Mouse (Mus musculus): ENCODE results near the gene Pklr.
"Not testable (repeated sequence)": the region's sequence is repeated elsewhere in the genome, so short reads cannot be mapped to it uniquely, and the experiment has no call there.

Gene Pklr

GRCm38 (mm10) chr3:89125981-89126380 lies 10.0 kb upstream of the Pklr start:
- no peak for DNase-seq

- no peak for DNase-seq
These were observed 6.0 kb upstream of the Pklr start for GRCm38 (mm10) chr3:89129908-89130307.

DNA sequence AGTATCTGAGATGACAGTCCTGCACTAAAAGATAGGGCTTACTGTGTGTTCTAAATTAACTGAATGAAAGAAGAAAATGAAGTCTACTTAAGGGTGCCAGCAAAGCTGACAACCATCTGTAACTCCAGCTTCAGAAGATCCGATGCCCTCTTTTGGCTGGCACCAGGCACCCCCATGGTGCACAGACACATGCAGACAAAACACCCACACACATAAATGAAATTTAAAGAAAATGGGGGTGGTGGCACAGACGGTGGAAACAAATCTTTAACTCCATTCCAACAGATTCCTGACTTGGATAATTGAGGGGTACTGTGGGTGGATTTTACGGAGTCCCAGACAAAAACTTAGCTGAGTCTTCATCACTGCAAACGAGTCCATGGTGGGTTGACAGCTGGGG lies 4.1 kb upstream of the Pklr start:
- no peak for DNase-seq

DNA sequence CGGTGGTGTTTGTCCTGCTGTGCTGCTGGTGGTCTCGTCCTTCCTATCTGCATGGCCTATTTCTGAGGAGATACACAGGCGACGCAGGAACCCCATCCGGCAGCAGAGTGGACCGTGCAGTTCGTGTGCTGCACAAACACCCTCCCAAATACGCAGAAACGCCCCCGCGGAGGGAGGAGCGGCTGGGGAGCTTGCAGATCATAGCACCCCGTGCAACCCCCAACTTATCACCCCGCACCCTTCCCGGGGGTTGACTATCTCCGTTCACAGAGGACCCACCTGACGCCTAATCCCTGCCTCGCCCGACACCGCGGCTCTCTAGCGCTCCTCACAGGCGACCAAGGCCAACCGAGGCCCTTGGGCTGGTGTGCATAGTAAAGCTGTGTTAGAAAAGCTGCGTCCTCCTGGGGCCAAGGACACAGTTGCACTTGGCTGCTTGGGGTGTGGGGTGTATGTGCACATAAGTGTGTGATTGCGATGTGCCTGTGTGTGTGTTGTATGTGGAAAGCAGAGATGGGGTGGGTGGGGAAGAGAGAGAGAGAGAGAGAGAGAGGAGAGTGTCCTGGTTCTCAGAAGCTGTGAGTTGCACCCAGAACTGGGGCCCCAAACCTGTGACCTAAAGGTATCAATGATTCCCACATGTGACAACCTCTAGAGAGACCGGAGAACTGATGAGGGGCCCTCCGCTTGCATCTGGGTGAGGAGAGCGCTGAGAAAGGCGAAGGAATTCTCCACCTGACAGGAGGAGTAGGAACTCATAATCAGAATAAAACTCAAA lies 3.5 kb upstream of the Pklr start:
- peak; percentile 33 to 37 for DNase-seq

GRCm38 (mm10) chr3:89133063-89133450 lies 2.9 kb upstream of the Pklr start:
- no peak for DNase-seq

DNA sequence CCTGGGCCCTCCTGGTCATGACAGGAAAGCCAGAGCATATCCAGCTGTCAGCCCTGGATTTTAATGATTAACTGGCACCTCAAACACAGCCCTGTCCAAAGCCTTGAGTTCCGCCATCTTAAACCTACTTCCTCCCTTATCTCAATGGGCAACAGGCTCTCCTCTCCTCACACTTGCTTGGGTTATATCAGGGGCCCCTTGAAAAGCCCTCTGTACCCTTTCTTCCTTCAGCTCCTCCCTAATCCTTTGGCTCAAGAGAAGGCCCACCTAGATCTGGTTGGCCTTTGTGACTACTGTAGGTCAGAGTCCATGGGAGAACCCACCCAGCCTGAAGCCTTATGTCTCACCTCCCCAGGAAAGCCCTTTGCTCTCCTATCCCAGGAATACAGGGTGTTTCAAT lies 2.2 kb upstream of the Pklr start:
- no peak for DNase-seq

DNA sequence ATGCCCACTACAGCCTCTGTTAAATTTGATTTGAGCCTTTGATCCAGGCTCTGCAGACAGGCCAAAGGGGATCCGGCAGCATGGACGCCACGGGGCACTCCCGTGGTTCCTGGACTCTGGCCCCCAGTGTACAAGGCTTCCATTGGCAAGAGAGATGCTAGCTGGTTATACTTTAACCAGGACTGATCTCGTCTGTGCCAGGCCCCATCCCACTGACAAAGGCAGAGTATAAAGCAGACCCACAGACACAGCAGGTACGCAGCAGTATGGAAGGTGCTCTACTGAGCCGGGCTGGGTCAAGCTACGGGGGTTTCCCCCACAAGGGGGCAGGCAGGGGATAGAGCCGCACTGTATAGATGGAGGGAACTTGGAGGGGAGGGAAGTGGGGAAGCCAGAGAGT lies 423 bp downstream of the Pklr start:
- no peak for DNase-seq

DNA sequence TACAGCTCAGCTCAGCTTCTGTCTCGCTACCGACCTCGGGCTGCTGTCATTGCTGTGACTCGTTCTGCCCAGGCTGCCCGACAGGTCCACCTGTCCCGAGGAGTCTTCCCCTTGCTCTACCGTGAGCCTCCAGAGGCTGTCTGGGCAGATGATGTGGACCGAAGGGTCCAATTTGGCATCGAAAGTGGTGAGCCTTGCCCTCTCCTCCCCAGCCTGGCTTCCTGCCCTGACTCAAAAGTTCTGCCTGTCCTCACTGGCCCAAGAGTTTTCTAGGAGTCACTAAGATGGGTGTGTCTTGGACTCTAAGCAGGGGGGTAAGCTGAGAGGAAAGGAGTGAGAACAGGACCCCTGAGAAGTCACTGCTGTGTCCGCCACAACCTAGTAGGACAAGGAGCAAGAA lies 8.9 kb downstream of the Pklr start:
- no peak for DNase-seq

DNA sequence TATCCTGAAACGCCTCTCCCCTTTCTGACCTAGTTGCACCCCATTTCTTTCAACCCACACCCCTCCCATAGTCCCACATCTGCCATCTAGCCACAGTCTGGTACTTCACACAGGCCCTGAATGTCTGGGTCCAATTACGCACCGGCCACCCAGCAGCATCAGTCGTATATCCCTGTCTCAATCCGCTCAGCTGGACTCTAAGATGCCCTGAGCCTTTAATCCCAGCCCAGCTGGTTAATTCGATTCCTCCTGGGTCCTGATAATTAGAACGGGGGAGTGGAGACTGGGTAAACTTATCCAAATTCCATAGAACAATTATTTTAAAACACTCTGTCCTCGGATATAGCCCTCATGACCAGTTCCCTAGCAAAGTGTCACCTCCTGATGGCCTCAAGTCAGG lies 9.6 kb downstream of the Pklr start:
- DNase-seq: no peak

GRCm38 (mm10) chr3:89147101-89147978 lies 11.4 kb downstream of the Pklr start:
- DNase-seq: peak; percentile 28 to 45

DNA sequence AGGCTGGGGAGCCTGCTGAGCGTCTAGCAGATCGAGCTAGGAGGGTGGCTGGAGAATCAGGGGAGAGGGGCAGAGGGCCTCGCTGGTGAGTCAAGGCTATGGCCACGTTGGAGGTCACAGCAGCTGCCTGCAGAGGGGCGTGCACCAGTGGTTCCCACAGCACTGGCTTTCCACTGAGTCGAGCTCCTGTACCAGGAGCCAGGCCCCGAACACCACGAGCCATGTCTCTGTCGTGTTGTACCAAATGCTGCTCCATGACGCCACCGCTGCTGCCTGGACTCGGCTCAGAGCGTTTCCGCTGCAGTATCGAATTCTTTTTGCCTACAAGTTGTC lies 12.0 kb downstream of the Pklr start:
- no peak for DNase-seq

DNA sequence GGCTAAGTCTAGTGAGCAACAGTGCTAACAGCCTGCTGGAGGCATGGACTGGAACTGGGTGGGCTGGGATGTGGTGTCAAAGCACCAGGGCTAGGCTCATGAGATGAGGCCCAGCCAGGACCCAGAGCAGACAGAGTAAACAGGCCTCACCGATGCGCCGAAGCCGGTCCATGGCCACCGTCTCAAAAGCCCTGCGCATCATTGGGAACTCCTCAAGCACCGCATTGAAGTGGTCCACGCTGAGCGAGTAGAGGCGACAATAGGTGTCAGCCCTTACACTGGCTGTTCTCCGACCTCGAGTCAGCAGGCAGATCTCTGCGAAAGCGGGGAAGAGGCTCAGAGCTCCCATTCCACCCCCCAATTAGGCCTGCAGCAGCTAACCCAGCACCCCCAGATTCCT lies 12.6 kb downstream of the Pklr start:
- no peak for DNase-seq

- peak in 1 of 2 experiments; percentile 23 for DNase-seq
These were observed 16.3 kb downstream of the Pklr start for GRCm38 (mm10) chr3:89152084-89152835.

- DNase-seq: no peak
These were observed 21.0 kb downstream of the Pklr start for GRCm38 (mm10) chr3:89156951-89157350.

DNA sequence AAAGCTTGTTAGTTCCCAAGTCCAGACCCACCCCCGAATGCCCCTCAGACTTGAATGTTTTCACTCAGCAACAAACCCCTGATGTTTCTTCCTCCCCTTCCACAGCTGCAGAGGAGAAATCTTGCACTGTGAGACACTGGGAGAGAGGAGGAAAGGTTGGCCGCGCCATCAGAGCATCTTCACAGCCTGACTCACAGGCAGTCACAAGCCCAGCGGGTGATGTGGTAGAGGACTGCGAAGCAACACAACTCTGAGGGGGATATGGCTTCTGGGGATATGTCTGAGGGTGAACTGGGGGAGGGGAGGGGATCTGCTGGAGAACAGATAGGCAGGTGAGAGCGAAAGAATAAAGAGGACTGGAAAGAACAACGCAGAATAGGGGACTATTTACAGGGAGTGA lies 22.7 kb downstream of the Pklr start:
- peak in 1 of 2 experiments; percentile 11 for DNase-seq

GRCm38 (mm10) chr3:89159211-89159610 lies 23.3 kb downstream of the Pklr start:
- DNase-seq: peak; percentile 56 to 74

DNA sequence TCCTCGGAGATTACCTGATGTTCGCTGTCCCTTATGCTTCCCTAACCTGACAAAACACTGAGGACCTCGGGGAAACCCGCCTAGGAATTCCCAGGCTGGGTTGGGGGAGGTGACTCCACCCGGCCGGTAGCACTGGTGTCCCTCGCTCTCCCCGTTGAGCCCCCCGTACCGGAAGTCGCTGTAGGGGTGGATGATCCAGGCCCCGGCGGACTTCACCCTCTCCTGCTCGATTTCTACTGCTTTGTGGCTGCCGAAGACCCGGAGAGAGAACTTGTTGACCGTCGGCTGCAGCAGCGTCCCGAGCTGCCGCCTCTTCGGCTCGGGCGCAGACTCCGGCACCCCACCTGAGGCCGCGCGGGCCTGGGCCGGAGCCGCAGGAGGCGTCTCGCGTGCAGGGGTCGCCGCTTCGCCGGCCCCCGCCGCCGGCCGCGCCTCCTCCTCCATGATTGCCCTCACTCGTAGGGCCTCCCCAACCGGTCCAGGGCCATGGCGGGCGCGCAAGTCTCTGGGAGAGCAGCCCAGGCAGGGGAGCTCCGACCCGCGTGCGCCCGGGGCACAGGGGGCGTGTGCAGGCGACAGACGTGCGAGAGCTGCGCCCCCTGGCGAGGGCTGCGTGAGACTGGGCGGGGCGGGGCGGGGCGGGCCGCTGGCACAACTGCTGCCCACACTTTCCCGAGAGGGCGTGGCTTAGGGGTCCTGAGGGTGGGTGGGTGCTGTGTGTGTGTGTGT lies 23.8 kb downstream of the Pklr start, which contains the start of gene Hcn3:
Gene Hcn3, minus strand, starts transcription at position 581 of the 729 bp plus-strand sequence.
- peak; percentile 75 to 79 for DNase-seq

DNA sequence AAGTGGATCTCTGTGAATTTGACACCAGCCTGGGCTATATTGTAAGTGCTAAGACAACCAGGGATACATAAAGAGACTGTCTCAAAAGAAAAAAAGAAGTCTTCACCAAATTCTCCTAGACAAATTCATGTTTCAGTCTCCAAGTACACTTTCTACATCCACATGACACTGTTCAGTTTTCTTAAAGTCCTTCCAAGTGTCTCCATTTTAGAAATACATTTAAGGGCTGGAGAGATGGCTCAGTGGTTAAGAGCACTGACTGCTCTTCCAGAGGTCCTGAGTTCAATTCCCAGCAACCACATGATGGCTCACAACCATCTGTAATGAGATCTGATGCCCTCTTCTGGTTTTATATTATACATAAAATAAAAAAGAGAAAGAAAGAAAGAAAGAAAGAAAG lies 25.3 kb downstream of the Pklr start:
- not testable (repeated sequence) for DNase-seq

DNA sequence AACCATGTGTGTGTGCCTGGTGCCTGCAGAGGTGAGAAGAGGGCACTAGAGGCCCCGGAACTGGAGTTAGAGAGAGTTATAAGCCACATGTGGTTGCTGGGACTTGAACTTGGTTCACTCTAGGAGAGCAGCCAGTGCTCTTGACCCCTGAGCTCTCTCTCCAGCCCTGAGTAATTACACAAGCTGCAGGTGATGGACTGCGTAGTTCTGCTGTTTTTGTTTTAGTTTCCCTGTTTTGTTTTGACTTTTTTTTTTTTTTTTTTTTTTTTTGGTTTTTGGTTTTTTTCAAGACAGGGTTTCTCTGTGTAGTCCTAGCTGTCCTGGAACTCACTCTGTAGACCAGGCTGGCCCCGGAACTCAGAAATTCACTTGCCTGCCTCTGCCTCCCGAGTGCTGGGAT lies 25.8 kb downstream of the Pklr start:
- no peak for DNase-seq

GRCm38 (mm10) chr3:89163123-89163522 lies 27.2 kb downstream of the Pklr start:
- no peak for DNase-seq

GRCm38 (mm10) chr3:89163643-89164245 lies 27.8 kb downstream of the Pklr start:
- DNase-seq: peak in 1 of 2 experiments; percentile 9
